Mouse (Mus musculus) C2C12 (cell line): ENCODE measurements at regions not wholly inside any gene's neighbourhood (a gene's known extent, or its start where the extent isn't known, plus 50 kb on each side); places are given as distances from the start of the nearest gene placed in this dataset.

Experiments used
- CTCF ChIP-seq: IDR thresholded peaks from one replicate; pipeline ENCODE4 v1.5.1; 2011; ENCODE audit not compliant: control insufficient read depth, insufficient read depth, insufficient read length
- FOSL1 ChIP-seq: IDR thresholded peaks from one replicate; pipeline ENCODE4 v1.8.0; 2011; ENCODE audit warnings: mild to moderate bottlenecking, low read length; ENCODE audit not compliant: poor library complexity, insufficient read depth, severe bottlenecking
- MAX ChIP-seq: IDR thresholded peaks from one replicate; pipeline ENCODE4 v1.6.1; 2011; ENCODE audit warnings: mild to moderate bottlenecking, control low read depth
- USF1 ChIP-seq: IDR thresholded peaks from one replicate; pipeline ENCODE4 v1.6.1; 2011; ENCODE audit warnings: low read depth, mild to moderate bottlenecking, control low read depth, moderate library complexity

- TF ChIP-seq CTCF = no peak
- TF ChIP-seq USF1 = no peak
- TF ChIP-seq MAX = no peak
- no peak for TF ChIP-seq FOSL1
Observed at GRCm38 (mm10) chr2:74435184-74435911, 143.9 kb downstream of the Lnpk start.
